ENCODE assay signal across 16 mouse cellular contexts in the genomic region with DNA sequence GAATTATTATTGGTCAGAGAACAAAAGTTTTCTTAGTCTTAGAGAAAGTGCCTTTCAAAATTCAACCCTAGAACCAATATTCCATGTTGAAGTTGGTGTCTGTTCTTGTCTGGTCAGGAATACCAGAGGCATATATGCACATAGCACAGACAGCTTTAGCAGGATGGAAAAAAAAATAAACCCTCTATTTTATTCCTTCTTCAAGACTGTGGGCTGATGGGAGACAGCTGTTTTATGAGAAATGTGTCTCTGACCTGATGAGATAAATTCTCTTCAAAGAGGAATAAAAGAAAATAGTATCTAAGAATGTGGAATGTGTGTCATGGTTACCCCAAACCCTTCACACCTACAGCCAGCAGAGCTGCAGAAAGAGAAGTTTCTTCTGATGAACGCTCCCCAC.
"Had no signal": no experiment of that assay in that cellular context is flagged by ENCODE, and none has a peak within 500 bp of the region (broad histone marks: within the 10 kb centered on the region; RNA-seq: fewer than 3 reads in every experiment).

No protein-coding gene starts in this region.

- DNase-seq: liver, postnatal 0 days; lung, adult 2 months; lung, postnatal 10 days; right cerebral cortex, postnatal 14 days; thymus, adult 2 months; thymus, postnatal 25 days; thymus, postnatal 4 days had no signal

- H3K27me3 ChIP-seq: liver, embryonic 15.5 days; megakaryocyte, embryonic 14.5 days; midbrain, embryonic 13.5 days; midbrain, embryonic 15.5 days; neural tube, embryonic 12.5 days; stomach, embryonic 15.5 days had no signal

- H3K4me3 ChIP-seq: liver, embryonic 15.5 days; megakaryocyte, embryonic 14.5 days; midbrain, embryonic 13.5 days; midbrain, embryonic 15.5 days; neural tube, embryonic 12.5 days; stomach, embryonic 15.5 days had no signal

- H3K36me3 ChIP-seq: liver, embryonic 15.5 days; midbrain, embryonic 15.5 days; neural tube, embryonic 12.5 days; stomach, embryonic 15.5 days had no signal

- H3K9me3 ChIP-seq: liver, embryonic 15.5 days; midbrain, embryonic 13.5 days; midbrain, embryonic 15.5 days; neural tube, embryonic 12.5 days; stomach, embryonic 15.5 days had no signal

- H3K27ac ChIP-seq: liver, embryonic 15.5 days; macrophage; midbrain, embryonic 13.5 days; midbrain, embryonic 15.5 days; neural tube, embryonic 12.5 days; stomach, embryonic 15.5 days; stomach, postnatal 0 days had no signal

- ATAC-seq: liver, postnatal 0 days; midbrain, embryonic 13.5 days; midbrain, embryonic 15.5 days had no signal

- H3K9ac ChIP-seq: liver, embryonic 15.5 days; liver, postnatal 0 days; midbrain, embryonic 13.5 days; midbrain, embryonic 15.5 days; neural tube, embryonic 12.5 days; stomach, embryonic 15.5 days had no signal

- H3K4me2 ChIP-seq: liver, embryonic 15.5 days; midbrain, embryonic 11.5 days; midbrain, embryonic 13.5 days; midbrain, embryonic 15.5 days; neural tube, embryonic 12.5 days; stomach, embryonic 15.5 days had no signal

- H3K4me1 ChIP-seq: liver, embryonic 15.5 days; megakaryocyte, embryonic 14.5 days; midbrain, embryonic 15.5 days; neural tube, embryonic 12.5 days; stomach, embryonic 15.5 days had no signal
